Mouse (Mus musculus) left cerebral cortex, postnatal 10 days (tissue): Measurements from ENCODE around the gene Nsun2. TPM values are rescaled to one million over a fixed set of nuclear protein-coding genes. Genes with fewer than 3 reads are reported as not detected.
"Not testable (repeated sequence)": the region's sequence is repeated elsewhere in the genome, so short reads cannot be mapped to it uniquely, and the experiment has no call there.

Experiments
- DNase-seq, 2 experiments: peaks; one replicate each; pipeline ENCODE4 v3.0.0; 2021 to 2022; ENCODE audit warnings: low spot score in 2 of 2, mixed read lengths in 1 of 2; ENCODE audit errors: extremely low spot score in 1 of 2
- intact Hi-C: fragments of 180-260 bp; cut with DNase I; formaldehyde crosslinking; loops from one replicate; pipeline ENCODE4 v1.15.1; 2025
- total RNA-seq, 2 experiments: library from RNA; stranded (reverse); gene quantifications; 2 replicates each; pipeline ENCODE4 v1.2.3; 2021

Nsun2 gene
- total RNA-seq, 2 experiments from 2014 or later, result 67.6 to 68.9 TPM

DNA sequence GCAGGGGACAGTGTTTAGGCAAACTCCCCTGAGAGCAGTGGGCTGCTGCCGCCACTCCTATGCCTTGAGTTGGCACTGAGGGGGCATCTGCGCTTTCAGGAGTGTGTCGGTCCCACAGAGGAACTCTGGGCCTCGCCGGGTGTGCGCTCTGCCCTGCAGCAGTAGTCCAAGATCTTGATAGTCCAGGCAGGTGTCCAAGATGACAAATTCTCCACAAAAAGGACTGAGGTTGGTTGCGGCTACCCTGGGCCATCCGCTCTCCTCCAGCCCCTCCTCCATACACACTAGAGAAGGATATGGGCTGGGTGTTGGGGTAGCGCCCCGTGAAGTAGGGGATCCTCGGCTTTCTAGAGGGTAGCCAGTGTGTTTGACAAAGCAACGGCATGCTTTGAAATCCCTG is 10.0 kb downstream of the Nsun2 start:
- intact Hi-C loops, result no loop called here
- DNase-seq, result peak in 1 of 2 experiments; percentile 20

DNA sequence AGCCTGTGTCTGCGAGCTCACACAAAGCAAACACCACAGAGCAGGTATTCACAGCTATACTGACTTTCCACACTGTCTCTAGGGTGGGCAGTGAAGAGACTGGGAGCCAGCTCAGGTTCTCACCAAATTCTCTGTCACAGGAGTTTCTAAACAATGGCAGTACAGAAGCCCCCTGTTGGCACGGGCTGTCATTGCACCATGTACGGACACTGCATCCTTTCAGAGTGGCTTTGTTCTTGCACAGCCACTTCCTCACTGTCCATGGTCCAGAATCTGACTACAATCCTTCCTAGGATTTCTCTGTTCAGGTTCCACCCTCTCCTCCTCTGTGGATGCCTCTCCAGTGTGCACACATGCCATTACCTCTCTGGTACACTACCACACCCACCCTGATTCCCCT is 11.5 kb downstream of the Nsun2 start:
- DNase-seq, result peak in 1 of 2 experiments; percentile 40
- intact Hi-C loops, result no loop called here

DNA sequence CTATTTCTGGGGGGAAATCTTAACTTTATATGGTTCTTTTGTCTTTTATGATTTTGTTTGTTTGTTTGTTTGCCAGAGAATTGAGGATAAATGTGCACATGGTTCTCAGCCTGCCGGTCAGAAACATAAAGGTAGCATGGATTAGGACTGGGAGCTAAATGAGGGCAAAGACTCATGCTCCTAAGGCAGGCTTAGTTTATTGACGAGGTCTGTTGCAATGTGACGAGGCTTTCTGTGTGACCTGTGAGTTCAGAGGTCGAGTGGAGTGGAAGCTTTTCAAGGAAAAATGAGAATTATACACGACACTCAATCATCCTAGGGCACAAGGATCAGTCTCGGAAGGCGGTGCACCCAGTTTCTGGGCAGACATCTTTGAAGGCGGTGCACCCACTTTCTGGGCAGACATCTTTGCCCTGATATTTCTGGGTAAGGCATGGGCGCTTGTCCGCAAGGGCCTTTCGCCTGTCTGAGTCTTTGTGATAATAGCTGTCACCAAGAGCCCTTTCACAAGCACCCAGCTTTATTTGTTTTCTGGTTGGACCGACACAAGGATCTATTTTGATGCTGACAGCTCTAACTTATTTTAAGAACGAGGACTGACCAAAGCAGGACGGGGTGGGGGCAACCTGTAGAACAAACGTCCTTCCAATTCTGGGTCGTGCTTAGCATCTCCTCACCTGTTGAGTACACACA is 14.1 kb downstream of the Nsun2 start:
- intact Hi-C loops, result no loop called here
- DNase-seq, result no peak

DNA sequence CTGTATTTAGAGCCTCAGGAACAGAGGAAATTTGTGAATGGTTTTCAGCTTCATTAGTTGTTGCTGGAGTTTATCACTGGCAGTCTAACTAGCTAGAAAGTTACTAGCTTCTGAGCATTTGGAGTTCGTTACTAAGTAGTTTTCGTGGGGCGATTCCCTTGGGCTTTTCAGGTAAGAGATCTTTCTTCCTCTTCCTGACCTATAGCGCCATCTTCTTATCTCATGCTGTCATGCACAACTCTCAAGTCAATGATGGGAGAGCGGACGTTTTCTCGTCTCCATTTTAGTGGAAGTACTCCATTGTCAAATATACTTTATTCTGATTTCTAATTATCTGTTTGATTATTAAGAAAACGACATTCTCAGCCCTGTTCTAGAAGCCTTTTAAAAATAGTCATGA is 16.4 kb downstream of the Nsun2 start:
- intact Hi-C loops, result loop anchor here (5.0 kb wide), 2 partner anchors 62 to 107 kb away; partner anchors contain the start of gene Srd5a1
- no peak for DNase-seq

DNA sequence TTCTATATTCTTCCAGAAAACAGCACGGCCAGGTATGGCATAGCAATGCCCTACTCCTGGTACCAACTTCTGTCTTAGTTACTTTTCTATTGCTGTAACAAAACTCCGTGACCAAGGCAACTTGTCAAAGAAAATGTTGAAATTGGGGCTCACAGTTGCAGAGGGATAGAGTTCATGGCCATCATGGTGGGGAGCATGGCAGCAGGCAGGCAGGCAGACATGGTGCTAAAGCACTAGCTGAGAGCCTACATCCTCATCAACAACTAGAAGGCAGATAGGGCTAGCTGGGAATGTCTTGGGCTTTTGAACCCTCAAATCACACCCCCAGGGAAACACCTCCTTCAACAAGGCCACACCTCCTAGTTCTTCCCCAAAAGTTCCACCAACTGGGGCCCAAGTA is 17.3 kb downstream of the Nsun2 start:
- DNase-seq, result no peak
- intact Hi-C loops, result loop anchor here (5.0 kb wide), 2 partner anchors 61 to 106 kb away; partner anchors contain the start of gene Srd5a1

DNA sequence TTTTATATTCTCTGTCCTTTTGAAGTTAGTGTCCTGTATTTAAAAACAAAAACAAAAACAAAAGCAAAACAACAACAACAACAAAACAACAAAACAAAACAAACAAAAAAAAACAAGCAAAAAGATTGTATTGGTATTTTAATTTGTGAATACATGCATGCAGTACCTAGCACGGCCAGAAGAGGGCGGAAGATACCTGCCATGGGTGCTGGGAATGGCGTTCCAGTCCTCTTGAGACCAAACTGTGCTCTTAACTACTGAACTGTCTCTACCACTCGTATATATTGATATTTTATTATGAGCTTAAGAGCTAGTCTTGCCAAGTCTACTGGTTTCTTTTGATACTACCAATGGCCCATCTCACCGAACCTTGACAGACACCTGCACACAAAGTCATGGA is 19.5 kb downstream of the Nsun2 start:
- DNase-seq, result no peak
- intact Hi-C loops, result loop anchor here (5.0 kb wide), 2 partner anchors 59 to 104 kb away; partner anchors contain the start of gene Srd5a1

DNA sequence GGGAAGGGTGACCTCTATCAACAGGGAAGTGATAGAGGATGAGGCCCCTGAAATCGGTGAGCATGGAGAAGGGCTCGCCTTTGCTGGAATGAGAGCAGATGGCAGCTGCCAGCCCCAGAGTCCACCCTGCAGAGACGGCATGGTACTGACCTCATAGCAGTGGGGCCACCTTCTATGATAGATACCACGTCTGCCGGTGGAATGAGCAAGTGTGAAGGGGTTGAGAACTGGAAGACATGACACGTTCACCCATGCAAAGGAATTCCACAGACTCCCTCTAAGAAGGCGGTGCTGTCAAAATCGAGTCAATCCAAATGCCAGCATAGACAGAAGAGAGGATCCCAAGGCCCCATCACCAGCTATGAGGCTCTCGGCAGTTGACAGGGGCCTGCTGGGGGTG is 20.7 kb downstream of the Nsun2 start:
- intact Hi-C loops, result loop anchor here (5.0 kb wide), 2 partner anchors 58 to 103 kb away; partner anchors contain the start of gene Srd5a1
- no peak for DNase-seq

DNA sequence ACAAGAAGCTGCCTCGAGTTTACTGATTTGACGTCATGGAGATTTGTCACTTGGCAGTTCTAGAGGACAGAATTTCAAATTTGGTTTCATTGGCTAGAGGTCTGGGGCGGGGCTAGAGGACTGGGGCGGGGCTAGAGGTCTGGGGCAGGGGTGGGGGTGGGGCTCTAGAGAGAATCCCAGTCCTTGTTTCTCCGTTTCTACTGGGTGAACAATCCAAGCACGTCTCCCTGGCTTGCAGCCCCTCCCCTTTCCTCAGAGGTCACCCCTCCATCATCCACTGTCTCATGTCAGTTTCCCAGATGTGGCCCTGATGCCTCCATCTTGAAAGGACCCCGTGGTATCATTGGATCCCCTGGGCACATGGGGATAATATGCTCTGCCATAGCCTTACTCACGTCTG is 21.5 kb downstream of the Nsun2 start:
- no peak for DNase-seq
- intact Hi-C loops, result no loop called here

DNA sequence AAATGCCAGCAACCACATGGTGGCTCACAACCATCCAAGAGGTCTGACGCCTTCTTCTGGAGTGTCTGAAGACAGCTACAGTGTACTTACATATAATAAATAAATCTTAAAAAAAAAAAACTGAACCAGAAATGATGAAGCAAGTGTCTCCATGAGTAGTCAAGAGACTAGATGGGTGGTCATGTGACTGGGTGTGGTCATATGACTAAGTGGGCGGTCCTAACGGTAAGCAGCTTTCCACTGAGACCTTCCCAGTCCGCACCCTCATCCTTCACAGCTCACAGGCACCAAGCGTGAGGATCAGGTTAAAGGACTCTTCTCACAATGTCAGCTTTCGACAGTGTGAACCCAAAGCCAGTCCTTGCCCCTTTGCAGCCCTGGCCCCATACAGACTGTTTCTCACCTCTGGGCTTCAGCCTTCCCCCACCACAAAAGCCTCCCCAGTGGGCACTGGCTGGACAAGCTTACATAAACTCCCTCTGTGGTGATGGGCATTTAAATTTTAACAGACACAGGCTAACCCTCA is 22.5 kb downstream of the Nsun2 start:
- no peak for DNase-seq
- intact Hi-C loops, result no loop called here

DNA sequence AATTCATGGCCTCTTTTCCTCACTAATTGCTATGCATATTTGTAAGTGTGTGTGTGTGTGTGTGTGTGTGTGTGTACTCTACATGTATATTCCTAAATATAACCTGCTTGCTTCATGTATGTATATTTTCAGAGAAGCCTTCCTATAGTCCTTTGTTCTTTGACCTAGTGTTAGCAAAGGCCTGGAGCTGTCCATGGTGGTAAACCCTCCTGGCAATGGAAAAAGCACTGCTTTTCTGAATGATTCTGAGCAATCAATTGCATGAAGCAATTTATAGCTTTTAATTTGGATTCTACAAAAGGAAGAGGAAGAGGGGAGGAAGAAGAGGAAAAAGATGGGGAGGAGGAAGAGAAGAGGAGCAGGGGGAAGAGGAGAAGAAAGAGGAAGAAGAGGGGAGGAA is 23.2 kb downstream of the Nsun2 start:
- intact Hi-C loops, result no loop called here
- no peak for DNase-seq

DNA sequence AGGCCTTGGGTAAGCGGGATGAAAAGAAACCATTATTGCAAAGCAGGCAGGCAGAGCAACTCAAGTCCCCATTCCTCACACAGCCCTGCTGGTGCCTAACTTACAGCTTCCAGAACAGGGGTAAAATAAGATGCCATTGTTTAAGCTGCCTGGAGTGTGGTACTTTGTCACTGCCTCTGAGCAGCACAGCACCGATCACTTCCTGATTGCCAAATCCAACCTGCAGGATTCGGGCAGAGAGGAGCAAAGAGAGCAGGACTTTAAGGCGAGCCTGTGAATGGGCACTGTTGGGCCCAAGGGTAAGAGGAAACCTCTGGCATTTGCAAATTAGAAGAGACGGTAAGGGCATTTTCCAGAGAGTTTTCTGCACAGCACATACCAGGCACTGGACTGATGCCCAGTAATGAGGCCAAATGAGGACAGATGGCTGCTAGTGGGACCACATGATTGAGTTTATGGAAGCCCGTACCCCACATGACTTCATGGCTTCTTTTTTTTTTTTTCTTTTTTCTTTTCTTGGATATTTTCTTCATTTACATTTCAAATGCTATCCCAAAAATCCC is 24.6 kb downstream of the Nsun2 start:
- intact Hi-C loops, result no loop called here
- peak in 1 of 2 experiments; percentile 34 for DNase-seq

DNA sequence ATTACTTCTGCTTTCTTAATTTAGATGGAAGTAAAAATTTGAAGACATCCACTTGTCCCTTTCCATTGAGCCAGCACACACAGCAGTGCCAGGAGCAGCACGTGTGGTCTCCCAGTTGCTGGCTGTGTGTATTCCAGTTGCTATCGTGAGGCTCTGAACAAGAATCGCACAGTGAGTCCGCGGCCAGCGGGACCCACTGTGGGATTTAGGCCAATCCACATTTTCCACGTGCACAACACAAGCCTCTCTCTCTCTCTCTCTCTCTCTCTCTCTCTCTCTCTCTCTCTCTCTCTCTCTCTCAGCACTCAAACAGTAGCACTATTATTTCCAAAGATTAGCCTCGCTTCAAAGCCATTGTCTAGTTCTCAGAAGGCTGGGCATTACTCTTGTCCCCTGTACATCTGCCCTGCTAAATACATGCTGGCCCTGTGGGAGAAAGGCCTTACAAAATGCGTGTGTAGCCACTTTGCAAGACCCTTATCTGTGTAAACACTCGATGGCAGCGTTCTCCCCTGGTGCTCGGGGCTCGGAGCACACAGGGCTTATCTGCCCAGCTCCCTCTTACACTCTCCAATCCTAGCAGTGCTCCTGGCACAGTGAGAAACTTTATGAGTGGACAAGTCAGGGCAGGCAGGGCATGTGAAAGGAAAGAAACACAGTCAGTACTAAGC is 25.9 kb downstream of the Nsun2 start:
- intact Hi-C loops, result no loop called here
- peak in 1 of 2 experiments; percentile 38 for DNase-seq

DNA sequence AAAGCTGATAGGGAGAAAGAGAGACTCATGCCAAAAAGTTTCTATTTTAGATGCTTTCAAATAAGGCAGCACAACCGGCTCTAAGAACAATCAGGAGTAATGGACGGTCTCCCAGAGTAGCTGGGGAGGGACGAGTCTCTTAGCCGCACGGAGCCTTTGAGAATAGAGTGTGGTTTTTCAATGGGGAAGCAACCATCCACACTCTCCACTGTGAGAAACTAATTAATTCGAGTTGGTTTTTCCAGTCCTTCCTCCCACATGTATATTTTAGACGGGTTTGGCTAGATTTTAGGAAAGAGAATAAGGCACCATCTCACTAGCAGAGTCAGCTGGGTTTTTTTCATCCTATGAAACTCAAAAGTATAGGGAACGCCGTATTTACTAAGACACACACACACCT is 28.5 kb downstream of the Nsun2 start:
- intact Hi-C loops, result no loop called here
- no peak for DNase-seq

DNA sequence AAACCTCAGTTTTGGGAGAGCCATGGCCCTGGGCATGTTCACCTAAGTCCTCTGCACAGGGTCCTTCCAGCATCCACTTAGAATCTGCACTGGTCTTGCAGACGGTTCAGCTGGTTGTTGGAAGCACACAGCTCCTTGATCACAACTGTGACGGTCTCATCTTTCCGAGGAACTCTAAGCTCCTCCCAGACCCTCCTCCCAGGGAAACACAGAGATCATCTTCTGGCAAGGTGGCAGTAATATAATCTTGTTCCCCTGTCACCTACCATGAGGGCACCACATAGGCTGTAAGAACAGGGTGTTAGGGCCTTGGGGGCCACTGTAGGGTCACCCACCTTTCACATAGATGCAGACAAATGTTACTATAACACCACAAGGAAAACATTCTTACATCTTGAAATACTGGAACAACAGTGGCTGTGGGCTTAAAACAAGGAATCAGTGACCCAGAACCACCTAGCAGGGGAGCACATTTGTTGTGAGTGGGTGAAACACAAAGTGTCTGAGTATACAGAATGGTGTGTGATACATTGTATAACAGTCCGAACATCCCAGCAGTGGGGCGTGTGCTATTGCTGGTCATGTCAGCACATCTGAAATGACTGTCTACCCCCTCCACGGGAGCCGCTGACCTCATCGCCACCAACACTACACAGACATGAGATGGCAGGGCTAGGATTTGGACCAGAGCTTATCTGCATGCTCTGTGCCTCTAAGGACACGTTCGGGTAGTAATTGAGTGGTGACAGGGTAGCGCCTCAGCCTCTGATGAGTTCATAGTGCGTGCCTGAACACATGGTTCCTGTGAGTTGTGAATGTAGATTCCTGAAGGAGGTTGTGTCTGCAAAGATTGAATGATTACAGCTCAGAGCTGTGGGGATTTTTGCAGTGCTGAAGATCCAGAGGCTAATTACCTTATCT is 29.4 kb downstream of the Nsun2 start:
- DNase-seq, result no peak
- intact Hi-C loops, result no loop called here

DNA sequence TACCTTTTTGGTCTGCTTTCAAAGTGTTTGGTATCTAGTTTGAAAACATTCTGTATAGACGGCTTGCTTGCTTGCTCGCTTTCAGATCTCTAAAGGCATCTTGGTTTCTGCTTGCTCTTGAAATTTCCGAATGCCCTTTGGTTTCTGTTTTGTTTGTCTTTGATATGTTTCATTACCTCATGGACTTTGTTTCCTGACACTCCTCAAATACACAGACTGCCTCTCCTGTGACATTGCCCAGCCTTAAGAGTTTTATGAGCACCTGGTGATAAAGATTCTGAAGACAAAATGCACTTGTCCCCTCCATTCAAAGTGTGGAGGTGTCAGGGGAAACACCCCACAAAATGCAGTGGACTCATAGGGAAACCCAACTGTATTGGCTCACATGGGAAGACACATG is 30.4 kb downstream of the Nsun2 start:
- intact Hi-C loops, result no loop called here
- no peak for DNase-seq

DNA sequence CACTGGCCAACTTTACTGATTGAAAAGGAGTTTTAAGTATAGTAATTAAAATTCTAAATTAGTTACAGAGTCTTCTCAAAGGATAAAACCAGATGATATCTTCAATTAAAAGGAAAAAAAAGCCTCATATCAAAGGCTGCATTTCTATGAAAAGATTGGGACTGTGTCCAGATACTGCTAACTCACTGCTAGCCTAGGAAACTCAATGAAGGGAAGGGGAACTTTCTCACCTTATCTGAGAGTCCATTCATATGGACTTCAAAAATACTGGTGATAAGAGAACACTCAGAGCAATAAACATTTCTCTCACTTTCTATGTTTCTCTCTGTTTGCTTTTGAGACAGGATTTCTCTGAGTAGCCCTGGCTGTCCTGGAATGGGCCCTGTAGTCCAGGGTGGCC is 31.0 kb downstream of the Nsun2 start:
- intact Hi-C loops, result no loop called here
- no peak for DNase-seq

DNA sequence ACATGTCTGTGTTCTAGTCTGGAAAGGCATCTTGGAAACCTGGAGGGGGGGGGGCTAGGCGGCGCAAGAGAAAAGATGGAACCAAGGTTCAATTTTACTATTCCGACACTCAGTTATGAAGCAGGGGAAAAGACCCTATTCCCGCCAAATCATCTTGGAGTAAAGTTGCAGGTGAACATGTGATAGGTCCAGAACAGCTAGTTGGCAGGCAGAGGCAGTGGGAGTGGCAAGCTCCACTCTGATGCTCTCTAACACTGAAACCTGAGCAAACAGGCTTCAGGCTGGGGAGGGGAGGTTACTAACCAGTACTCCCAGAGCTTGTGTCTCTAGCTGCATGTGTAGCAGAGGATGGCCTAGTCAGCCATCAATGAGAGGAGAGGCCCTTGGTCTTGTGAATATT is 31.9 kb downstream of the Nsun2 start:
- DNase-seq, intact Hi-C loops: not testable (repeated sequence)

DNA sequence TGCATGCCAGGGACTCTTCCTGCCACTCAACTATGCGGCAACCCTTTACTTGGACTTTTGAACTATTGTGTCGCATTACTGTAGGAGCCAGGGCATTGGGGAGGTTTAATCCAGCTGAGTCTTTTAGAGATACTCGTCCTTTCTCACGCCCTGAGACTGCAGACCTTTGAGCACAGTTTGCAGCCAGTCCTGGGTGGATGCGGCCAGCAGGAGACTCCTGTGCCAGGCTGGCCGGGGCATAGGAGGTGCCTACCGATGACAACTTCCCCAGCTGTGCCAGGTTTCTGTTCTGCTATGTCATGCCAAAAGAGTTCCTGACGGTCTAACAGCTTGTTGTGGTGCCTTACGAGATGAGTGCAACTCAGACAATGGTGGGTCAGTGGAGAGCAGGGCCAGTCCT is 35.7 kb downstream of the Nsun2 start:
- no peak for DNase-seq
- intact Hi-C loops, result no loop called here

DNA sequence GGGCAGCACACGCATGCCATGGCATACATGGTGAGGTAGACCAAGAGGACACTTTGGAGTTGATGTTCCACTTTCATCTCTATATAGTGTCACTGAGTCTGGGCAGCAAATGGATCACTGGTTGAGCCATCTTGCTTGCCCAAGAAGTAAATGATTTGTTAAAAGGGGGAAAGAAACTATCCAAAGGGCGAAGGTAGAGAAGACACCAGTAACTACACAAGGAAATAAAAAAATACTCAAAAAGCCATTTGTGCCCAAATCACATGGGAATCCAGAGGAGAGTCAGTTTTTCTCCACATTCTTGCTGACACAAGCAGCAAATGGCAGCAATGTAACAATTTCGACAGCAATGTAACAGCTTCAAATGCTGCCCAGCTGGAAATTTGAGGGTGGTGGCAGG is 39.0 kb downstream of the Nsun2 start:
- intact Hi-C loops, result no loop called here
- DNase-seq, result no peak
